Mouse (Mus musculus): ENCODE results near the gene Slc29a4.

DNA sequence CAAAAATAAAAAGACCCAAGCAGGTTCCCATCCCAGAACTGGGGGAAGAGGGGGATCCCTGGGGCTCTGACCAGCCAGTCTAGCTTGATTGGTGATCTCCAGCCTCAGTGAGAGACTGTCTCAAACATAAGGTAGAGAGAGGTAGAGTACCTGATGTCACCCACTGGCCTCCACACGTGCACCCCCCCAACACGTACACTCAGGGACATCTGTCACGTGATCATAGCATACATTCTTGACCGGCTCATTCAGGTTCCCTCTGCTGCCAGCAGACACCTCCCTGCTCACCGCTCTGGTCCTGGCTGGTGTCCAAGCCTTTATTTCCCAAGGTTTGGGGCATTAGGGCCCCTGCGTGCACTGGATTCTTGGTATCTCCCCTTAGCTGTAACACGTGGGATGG lies 17.1 kb downstream of the Slc29a4 start:
- TF ChIP-seq CTCF (IDR thresholded peaks at IDR 0.05; ENCODE audit: low read depth, low read length) (no peak), POLR2A (IDR thresholded peaks at IDR 0.05; ENCODE audit: borderline replicate concordance, low read depth, low read length) (no peak)
